Mouse (Mus musculus) adrenal gland, adult 10 weeks (tissue): ENCODE results near the gene Rimbp3. TPM values are rescaled to one million over a fixed set of nuclear protein-coding genes. Genes with fewer than 3 reads are reported as not detected.

Experiments used
- polyA plus RNA-seq: library from polyadenylated mRNA; stranded (reverse); fragments of 350-450 nt; fragmentation: Illumina TruSeq; extraction: RNeasy Lipid Tissue Mini Kit (QIAGEN cat#74804); gene quantifications from one replicate; pipeline ENCODE4 v1.2.3, GENCODE M21; 2014; ENCODE audit warnings: low read depth, low replicate concordance

Gene Rimbp3
- not detected for polyA plus RNA-seq

DNA sequence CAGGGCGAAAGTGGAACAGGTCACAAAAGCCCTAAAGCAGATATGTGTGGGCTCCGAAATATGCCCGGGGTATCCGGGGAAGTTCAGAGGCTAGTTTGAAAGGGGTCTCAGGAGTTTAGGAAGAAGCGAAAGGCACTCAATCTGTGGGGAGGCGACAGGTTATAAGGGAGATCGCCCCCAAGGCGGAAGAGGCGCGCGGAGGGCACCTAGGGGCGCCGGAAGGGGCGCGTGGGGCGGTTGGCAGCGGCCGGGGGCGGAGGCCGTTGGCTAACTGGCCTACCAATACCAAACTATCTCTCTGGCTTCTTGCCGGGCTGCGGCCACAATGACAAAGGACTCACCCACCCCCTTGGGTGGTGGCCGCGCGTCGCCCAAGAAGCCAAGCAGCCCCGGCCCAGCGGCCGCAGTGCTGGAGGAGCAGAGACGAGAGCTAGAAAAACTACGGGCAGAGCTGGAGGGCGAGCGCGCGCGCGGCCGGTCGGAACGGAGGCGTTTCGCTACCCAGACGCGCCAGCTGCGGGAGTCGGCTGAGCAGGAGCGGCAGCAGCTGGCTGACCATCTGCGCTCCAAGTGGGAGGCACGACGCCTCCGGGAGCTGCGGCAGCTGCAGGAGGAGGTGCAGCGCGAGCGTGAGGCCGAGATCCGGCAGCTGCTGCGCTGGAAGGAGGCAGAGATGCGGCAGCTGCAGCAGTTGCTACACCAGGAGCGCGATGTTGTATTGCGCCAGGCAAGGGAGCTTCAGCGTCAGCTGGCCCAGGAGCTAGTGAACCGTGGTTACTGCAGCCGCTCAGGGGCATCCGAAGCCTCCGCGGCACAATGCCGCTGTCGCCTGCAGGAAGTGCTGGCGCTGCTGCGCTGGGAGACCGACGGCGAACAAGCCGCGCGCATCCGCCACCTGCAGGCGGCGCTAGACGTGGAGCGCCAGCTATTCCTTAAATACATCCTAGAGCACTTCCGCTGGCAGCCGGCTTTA is at the start of gene Rimbp3:
Rimbp3 (plus strand) TSS at position 215 of the 973 bp plus-strand sequence.

DNA sequence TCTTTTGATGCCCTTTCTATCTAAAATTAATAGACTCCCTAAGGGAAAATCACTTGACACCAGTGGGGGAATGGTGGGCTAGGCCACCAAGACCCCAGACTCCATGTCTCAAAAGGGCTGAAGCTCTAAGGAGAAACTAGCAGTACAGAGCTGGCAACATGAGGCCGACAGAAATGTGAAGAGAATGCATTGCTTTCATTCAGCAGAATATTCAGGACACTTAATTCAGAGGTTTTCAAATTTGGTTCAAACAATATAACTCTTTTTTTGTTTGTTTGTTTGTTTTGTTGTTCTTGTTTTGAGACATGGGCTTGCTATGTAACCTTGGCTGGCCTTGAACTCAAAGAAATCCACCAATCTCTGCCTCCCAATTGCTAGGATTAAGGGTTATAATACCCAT is 5.9 kb upstream of the Rimbp3 start, which contains the start of gene Ube2l3:
Ube2l3 (minus strand) TSS at position 101 of the 400 bp plus-strand sequence.

DNA sequence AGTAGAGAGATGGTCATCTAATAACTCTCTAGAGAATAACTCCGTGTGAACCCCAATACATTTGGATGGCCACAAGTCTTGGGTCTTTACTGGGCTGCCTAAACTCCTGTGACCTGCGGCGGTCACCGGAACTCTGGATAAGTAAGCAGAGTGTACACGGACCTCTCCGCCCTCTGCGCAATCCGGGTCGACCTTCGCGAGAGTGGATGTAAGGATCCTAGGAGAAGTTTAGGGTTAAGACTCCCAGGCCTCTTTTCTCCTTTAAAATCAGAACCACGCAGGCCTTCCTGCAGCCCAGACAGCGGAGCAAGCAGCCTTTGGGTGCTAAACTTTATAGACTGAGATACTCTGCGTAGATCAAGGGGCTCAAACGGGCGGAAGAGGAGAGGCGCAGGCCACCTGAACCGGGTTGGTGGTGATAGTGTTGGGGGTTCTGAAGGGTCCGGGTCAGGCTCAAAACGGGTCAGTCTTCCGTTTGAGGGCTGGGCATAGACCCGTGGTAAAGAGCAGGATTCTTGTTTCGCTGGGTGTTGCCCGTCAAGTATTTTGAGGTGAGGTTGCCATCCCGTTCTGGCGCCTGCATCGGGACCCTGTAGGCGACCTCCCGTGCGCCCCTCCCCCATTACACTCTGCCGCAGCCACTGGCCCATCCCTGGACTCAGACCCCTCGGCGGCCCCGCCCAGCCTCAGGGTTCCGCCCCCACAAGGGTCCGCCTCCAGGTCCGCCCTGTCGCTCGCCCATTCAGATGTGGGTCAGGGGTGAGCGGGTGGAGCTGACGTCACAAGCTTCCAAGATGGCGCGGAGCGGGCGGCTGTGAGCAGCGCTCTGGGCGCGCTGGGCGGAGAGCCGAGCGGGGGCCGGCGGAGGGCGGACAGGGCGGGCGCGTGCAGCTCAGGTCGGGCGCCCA is 24.6 kb downstream of the Rimbp3 start, which contains the start of gene Hic2:
Hic2 (plus strand) TSS at position 779 of the 908 bp plus-strand sequence.

Other genes starting within 250 kb of the Rimbp3 start
- 394 TPM for gene Mapk1, start 225.2 kb upstream of the Rimbp3 start, polyA plus RNA-seq
- gene Ypel1, start 138.9 kb upstream of the Rimbp3 start, polyA plus RNA-seq = 4.1 TPM
- 157 TPM for gene Ppil2, start 97.3 kb upstream of the Rimbp3 start, polyA plus RNA-seq
- gene 2610318N02Rik, start 83.4 kb upstream of the Rimbp3 start, polyA plus RNA-seq = not detected
- 15.5 TPM for gene Sdf2l1, start 76.2 kb upstream of the Rimbp3 start, polyA plus RNA-seq
- gene Ydjc, start 64.0 kb upstream of the Rimbp3 start, polyA plus RNA-seq = not detected
- gene Ccdc116, start 61.4 kb upstream of the Rimbp3 start, polyA plus RNA-seq = not detected
- 394 TPM for gene Ube2l3, start 6.0 kb upstream of the Rimbp3 start, polyA plus RNA-seq
- gene Hic2, start 25.0 kb downstream of the Rimbp3 start, polyA plus RNA-seq = 0.70 TPM
- not detected for gene Tmem191c, start 67.5 kb downstream of the Rimbp3 start, polyA plus RNA-seq
- gene Serpind1, start 122.8 kb downstream of the Rimbp3 start, polyA plus RNA-seq = not detected
- gene Snap29, start 197.4 kb downstream of the Rimbp3 start, polyA plus RNA-seq = 96.3 TPM
- 23.0 TPM for gene Pi4ka, start 197.7 kb downstream of the Rimbp3 start, polyA plus RNA-seq
- gene Crkl, start 243.4 kb downstream of the Rimbp3 start, polyA plus RNA-seq = 34.1 TPM